Mouse (Mus musculus): Measurements from ENCODE around the gene Acin1. TPM values are rescaled to one million over a fixed set of nuclear protein-coding genes. Genes with fewer than 3 reads are reported as not detected.
A peak's percentile ranks its signal among the peaks of the same experiment; 100 is the strongest.

Acin1 gene
- polyA plus RNA-seq, 1 experiment from 2014 or later = 141 TPM

DNA sequence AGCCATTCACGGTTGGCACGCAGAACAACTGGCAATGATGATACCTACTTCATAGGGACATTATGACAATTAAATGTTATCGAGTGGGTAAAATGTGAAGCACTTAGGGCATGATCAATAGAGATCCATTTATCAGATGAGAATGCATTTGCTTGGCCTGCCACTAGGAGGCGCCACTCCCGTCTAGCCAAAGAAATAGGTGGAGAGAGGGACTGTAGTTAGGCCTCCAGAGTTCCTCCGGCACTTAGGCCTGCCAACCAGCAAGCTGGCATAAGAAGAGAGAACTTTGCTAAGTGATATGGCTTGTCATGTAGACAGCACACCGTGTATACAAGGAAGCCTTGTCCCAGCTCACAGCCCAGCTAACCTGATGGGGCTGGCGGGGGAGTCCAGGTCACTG is 49.8 kb downstream of the Acin1 start:
- DNase-seq (ENCODE audit: low spot score) (peak; percentile 76), ATAC-seq (ENCODE audit: insufficient number of reproducible peaks, low FRiP score, low TSS enrichment, low read depth) (no peak)
- H3K27me3 ChIP-seq (ENCODE audit: control insufficient read depth, insufficient read depth, low read length) = no peaks in the 10 kb centered on the region
- peaks cover 15% of the 10 kb centered on the region; the same call in 1 of the 2 replicates for H3K36me3 ChIP-seq (ENCODE audit: control insufficient read depth, insufficient read depth, low read length)
- no peak overlapping the region for H3K4me2 ChIP-seq (ENCODE audit: low read depth, severe bottlenecking)
- H3K4me1 ChIP-seq (ENCODE audit: control insufficient read depth, insufficient read depth, low read length) = peaks cover 14% of the 10 kb centered on the region
- H3K27ac ChIP-seq (replicated peaks; ENCODE audit: low read depth, low read length) = no peak overlapping the region
- no peak overlapping the region for H3K4me3 ChIP-seq (ENCODE audit: low read depth, low read length)
- H3K9me3 ChIP-seq (ENCODE audit: control insufficient read depth, low read length) = no peaks in the 10 kb centered on the region
- H3K9ac ChIP-seq (ENCODE audit: low read length) = no peak overlapping the region
- 59% methylated on average over 8 of the region's 8 CpGs for WGBS

DNA sequence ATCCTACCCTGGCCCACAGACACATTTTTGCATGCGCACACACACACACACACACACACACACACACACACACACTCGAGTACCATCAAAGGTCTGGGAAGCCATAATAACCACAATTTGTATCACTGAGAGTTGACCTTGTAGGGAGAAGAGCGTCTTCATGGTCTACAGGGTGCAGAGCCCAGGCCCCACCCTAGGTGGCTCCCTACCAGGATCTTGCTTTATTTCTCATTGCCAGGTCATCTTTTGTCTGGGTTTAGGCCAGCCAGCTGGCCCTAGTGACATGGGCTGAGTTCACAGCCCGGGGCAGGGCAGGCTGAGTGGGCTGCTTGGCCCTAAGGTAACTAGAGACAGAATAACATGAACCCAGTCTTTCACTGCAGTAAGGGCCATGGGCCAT is 52.5 kb downstream of the Acin1 start:
- no peak for DNase-seq (ENCODE audit: low spot score)
- no peak for ATAC-seq (ENCODE audit: insufficient number of reproducible peaks, low FRiP score, low TSS enrichment, low read depth)
- no peaks in the 10 kb centered on the region for H3K27me3 ChIP-seq (ENCODE audit: control insufficient read depth, insufficient read depth, low read length)
- H3K9ac ChIP-seq (ENCODE audit: low read length) = no peak overlapping the region
- H3K36me3 ChIP-seq (ENCODE audit: control insufficient read depth, insufficient read depth, low read length) = peaks cover 15% of the 10 kb centered on the region; the same call in 1 of the 2 replicates
- no peaks in the 10 kb centered on the region for H3K9me3 ChIP-seq (ENCODE audit: control insufficient read depth, low read length)
- H3K4me2 ChIP-seq (ENCODE audit: low read depth, severe bottlenecking) = no peak overlapping the region
- no peak overlapping the region for H3K27ac ChIP-seq (replicated peaks; ENCODE audit: low read depth, low read length)
- H3K4me3 ChIP-seq (ENCODE audit: low read depth, low read length) = no peak overlapping the region
- 85% methylated on average over 4 of the region's 4 CpGs for WGBS
- peaks cover 3% of the 10 kb centered on the region; the same call in 1 of the 2 replicates for H3K4me1 ChIP-seq (ENCODE audit: control insufficient read depth, insufficient read depth, low read length)

DNA sequence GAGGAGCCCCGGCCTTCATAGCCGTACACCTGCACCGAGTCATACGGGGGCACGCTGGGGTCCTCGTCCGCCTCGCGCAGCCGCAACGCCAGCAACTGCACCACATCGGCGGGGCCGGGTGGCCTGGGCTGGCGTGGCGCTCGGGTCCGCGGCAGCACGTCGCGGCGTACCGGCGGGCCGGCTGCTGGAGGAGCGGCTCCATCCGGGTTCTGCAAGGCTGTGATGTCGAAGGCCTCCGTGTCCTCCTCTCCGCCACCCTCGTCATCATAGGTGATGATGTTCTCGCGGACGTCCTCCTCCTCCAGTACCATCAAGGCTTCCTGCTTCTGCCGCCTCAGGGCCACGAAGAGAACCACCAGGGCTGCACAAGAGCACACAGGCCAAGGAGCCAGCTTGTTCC is 54.5 kb downstream of the Acin1 start:
- 88% methylated on average over 37 of the region's 37 CpGs for WGBS
- peaks cover 11% of the 10 kb centered on the region; the same call in 1 of the 2 replicates for H3K36me3 ChIP-seq (ENCODE audit: control insufficient read depth, insufficient read depth, low read length)
- no peaks in the 10 kb centered on the region for H3K27me3 ChIP-seq (ENCODE audit: control insufficient read depth, insufficient read depth, low read length)
- H3K4me3 ChIP-seq (ENCODE audit: low read depth, low read length) = no peak overlapping the region
- H3K4me2 ChIP-seq (ENCODE audit: low read depth, severe bottlenecking) = no peak overlapping the region
- H3K9ac ChIP-seq (ENCODE audit: low read length) = no peak overlapping the region
- no peaks in the 10 kb centered on the region for H3K9me3 ChIP-seq (ENCODE audit: control insufficient read depth, low read length)
- no peaks in the 10 kb centered on the region for H3K4me1 ChIP-seq (ENCODE audit: control insufficient read depth, insufficient read depth, low read length)
- ATAC-seq (ENCODE audit: insufficient number of reproducible peaks, low FRiP score, low TSS enrichment, low read depth) (no peak), DNase-seq (ENCODE audit: low spot score) (no peak)
- H3K27ac ChIP-seq (replicated peaks; ENCODE audit: low read depth, low read length) = no peak overlapping the region

DNA sequence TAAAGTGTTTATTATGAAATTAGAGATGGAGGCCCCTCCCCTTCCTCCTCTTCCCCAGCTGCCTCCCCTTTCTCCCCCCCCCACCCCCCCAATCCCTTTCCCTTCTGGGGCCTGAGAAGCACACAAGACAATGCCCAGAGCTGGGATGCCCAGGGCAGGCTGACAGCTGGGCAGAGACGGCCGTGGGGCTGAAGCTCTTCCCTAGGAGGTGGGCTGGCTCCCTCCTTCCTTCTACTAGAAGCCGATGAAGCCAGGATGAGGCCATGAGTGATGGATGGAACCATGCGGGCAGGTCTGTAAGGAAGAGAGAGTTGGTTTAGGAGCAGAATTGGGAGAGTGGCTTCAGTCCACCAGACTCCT is 55.5 kb downstream of the Acin1 start:
- Histone ChIP-seq H3K9me3 (ENCODE audit: control insufficient read depth, low read length) (no peaks in the 10 kb centered on the region), H3K4me2 (ENCODE audit: low read depth, severe bottlenecking) (no peak overlapping the region), H3K27me3 (ENCODE audit: control insufficient read depth, insufficient read depth, low read length) (no peaks in the 10 kb centered on the region), H3K36me3 (ENCODE audit: control insufficient read depth, insufficient read depth, low read length) (peaks cover 11% of the 10 kb centered on the region; the same call in 1 of the 2 replicates), H3K9ac (ENCODE audit: low read length) (no peak overlapping the region), H3K4me1 (ENCODE audit: control insufficient read depth, insufficient read depth, low read length) (no peaks in the 10 kb centered on the region), H3K4me3 (ENCODE audit: low read depth, low read length) (no peak overlapping the region), H3K27ac (replicated peaks; ENCODE audit: low read depth, low read length) (no peak overlapping the region)
- no peak for DNase-seq (ENCODE audit: low spot score)
- no peak for ATAC-seq (ENCODE audit: insufficient number of reproducible peaks, low FRiP score, low TSS enrichment, low read depth)
- 82% methylated on average over 4 of the region's 4 CpGs for WGBS

DNA sequence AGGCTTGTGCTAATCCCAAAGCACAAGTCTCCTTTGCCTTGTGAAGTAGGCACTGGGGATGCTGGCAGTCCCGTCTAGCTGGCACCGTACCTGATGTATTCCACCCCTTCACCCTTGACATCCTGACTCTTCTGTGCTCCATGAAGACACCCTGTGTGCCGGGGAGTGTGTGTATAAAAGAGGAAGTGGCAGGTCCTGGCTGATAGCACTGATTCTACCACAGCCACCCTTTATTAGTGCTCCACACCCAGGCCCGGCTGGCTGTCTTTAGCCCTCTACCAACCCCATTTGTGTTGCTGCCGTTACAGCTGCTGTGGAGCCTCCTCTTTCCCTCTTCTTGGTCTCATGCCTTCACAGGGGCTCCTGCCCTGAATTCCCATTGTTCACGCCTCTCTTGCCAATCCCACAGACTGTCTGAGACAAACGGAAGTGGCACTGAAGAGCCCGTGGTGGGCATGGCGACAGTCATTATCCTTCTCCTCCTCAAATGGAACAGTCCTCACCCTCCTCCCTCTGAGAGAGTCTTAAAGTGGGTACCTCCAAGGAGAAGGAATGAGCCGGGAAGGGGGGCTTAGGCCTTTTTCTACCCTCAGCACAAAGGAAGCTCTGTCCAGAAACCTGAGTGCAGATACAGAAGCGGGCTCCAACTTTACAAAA is 56.0 kb downstream of the Acin1 start:
- Histone ChIP-seq H3K9me3 (ENCODE audit: control insufficient read depth, low read length) (no peaks in the 10 kb centered on the region), H3K4me3 (ENCODE audit: low read depth, low read length) (no peak overlapping the region), H3K4me1 (ENCODE audit: control insufficient read depth, insufficient read depth, low read length) (no peaks in the 10 kb centered on the region), H3K36me3 (ENCODE audit: control insufficient read depth, insufficient read depth, low read length) (peaks cover 11% of the 10 kb centered on the region; the same call in 1 of the 2 replicates), H3K27me3 (ENCODE audit: control insufficient read depth, insufficient read depth, low read length) (no peaks in the 10 kb centered on the region), H3K9ac (ENCODE audit: low read length) (no peak overlapping the region), H3K27ac (replicated peaks; ENCODE audit: low read depth, low read length) (no peak overlapping the region), H3K4me2 (ENCODE audit: low read depth, severe bottlenecking) (no peak overlapping the region)
- ATAC-seq (ENCODE audit: insufficient number of reproducible peaks, low FRiP score, low TSS enrichment, low read depth) = no peak
- DNase-seq (ENCODE audit: low spot score) = no peak
- 84% methylated on average over 11 of the region's 11 CpGs for WGBS

DNA sequence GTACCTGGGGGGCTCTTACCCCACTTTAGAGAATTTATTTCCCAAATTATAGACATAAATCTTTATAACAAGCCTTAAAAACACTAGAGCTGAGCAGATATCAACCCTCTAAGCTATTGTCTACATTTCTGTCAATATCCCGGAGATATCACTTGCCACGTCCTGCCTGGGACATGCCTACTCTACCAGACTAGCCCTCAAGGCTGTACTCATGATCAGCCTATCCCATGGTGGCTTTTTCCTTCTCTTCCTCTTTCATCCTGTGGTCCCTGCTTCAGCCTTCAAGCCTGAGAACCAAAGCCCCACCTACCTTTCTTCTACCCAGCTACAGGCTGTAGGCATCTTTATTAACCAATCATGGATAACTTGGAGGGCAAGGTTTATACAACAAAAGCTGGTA is 56.9 kb downstream of the Acin1 start:
- Histone ChIP-seq H3K9ac (ENCODE audit: low read length) (no peak overlapping the region), H3K27me3 (ENCODE audit: control insufficient read depth, insufficient read depth, low read length) (no peaks in the 10 kb centered on the region), H3K4me1 (ENCODE audit: control insufficient read depth, insufficient read depth, low read length) (no peaks in the 10 kb centered on the region), H3K9me3 (ENCODE audit: control insufficient read depth, low read length) (no peaks in the 10 kb centered on the region), H3K4me2 (ENCODE audit: low read depth, severe bottlenecking) (no peak overlapping the region), H3K27ac (replicated peaks; ENCODE audit: low read depth, low read length) (no peak overlapping the region), H3K36me3 (ENCODE audit: control insufficient read depth, insufficient read depth, low read length) (peaks cover 11% of the 10 kb centered on the region; the same call in 1 of the 2 replicates), H3K4me3 (ENCODE audit: low read depth, low read length) (no peak overlapping the region)
- WGBS = 96% methylated on average over 2 of the region's 2 CpGs
- no peak for DNase-seq (ENCODE audit: low spot score)
- no peak for ATAC-seq (ENCODE audit: insufficient number of reproducible peaks, low FRiP score, low TSS enrichment, low read depth)

DNA sequence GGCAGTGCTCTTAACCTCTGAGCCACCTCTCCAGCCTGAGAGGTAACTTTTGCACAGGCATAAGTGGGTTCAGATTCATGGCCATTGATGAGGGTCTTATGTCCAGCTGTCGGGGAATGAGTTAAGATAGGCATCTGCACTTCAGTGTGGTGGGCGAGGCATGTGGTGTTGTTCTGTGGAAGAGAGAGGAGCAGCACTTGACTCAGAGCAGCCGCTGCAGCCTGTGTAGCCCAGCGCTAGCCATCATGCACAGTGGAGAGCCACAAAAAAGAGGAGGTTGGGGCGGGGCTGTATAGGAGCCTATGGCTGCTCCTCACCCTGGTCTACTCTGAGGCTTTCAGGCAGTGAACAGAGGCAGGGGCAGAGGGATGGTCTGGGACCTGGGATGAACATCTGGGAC is 58.6 kb downstream of the Acin1 start:
- no peak overlapping the region for H3K9ac ChIP-seq (ENCODE audit: low read length)
- H3K27me3 ChIP-seq (ENCODE audit: control insufficient read depth, insufficient read depth, low read length) = no peaks in the 10 kb centered on the region
- no peaks in the 10 kb centered on the region for H3K9me3 ChIP-seq (ENCODE audit: control insufficient read depth, low read length)
- no peak overlapping the region for H3K4me2 ChIP-seq (ENCODE audit: low read depth, severe bottlenecking)
- H3K4me1 ChIP-seq (ENCODE audit: control insufficient read depth, insufficient read depth, low read length) = no peaks in the 10 kb centered on the region
- no peak overlapping the region for H3K27ac ChIP-seq (replicated peaks; ENCODE audit: low read depth, low read length)
- no peak for ATAC-seq (ENCODE audit: insufficient number of reproducible peaks, low FRiP score, low TSS enrichment, low read depth)
- H3K4me3 ChIP-seq (ENCODE audit: low read depth, low read length) = no peak overlapping the region
- 78% methylated on average over 5 of the region's 5 CpGs for WGBS
- H3K36me3 ChIP-seq (ENCODE audit: control insufficient read depth, insufficient read depth, low read length) = peaks cover 4% of the 10 kb centered on the region; the same call in 1 of the 2 replicates
- no peak for DNase-seq (ENCODE audit: low spot score)

DNA sequence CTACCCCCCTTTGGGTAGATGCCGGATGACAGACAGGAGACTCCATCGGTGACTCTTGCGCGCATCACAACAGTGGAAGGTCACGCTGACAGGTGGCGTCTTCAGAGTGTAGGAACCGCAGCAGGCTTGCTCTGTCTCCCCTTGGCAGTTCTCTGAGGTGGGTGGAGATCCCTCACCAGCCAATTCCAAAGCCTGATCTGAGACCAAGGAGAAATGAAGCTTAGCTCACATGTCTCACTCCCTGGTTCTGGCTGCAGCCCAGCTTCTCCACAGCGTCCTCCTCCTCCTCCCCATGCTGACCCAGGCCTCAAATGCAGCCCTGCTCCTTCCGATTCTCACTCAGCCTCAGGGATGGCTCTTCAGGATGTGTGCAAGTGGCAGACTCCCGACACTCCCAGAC is 61.8 kb downstream of the Acin1 start:
- H3K36me3 ChIP-seq (ENCODE audit: control insufficient read depth, insufficient read depth, low read length) = no peaks in the 10 kb centered on the region
- no peak overlapping the region for H3K9ac ChIP-seq (ENCODE audit: low read length)
- H3K4me2 ChIP-seq (ENCODE audit: low read depth, severe bottlenecking) = no peak overlapping the region
- WGBS = 78% methylated on average over 10 of the region's 10 CpGs
- no peaks in the 10 kb centered on the region for H3K27me3 ChIP-seq (ENCODE audit: control insufficient read depth, insufficient read depth, low read length)
- DNase-seq (ENCODE audit: low spot score) (no peak), ATAC-seq (ENCODE audit: insufficient number of reproducible peaks, low FRiP score, low TSS enrichment, low read depth) (no peak)
- H3K4me3 ChIP-seq (ENCODE audit: low read depth, low read length) = no peak overlapping the region
- H3K27ac ChIP-seq (replicated peaks; ENCODE audit: low read depth, low read length) = no peak overlapping the region
- H3K9me3 ChIP-seq (ENCODE audit: control insufficient read depth, low read length) = no peaks in the 10 kb centered on the region
- no peaks in the 10 kb centered on the region for H3K4me1 ChIP-seq (ENCODE audit: control insufficient read depth, insufficient read depth, low read length)

DNA sequence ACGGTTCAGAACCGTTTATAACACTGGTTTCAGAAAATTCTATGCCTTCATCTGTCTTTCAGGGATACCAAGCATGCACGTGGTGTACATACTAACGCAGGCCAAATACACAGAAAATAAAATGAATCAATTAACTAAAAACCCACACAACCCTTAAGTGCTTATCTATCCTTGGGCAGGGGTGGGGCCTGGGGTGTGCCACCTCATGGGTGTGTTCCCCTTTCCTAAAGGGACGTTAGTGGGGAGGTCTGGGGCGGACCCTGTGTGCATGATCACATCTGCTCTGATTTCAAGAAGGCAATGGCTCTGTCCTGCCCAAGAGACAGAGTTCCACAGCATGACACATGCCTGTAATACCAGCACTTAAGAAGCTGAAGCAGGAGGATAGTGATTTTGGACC is 63.4 kb downstream of the Acin1 start:
- WGBS = 91% methylated on average over 6 of the region's 6 CpGs
- H3K27me3 ChIP-seq (ENCODE audit: control insufficient read depth, insufficient read depth, low read length) = no peaks in the 10 kb centered on the region
- no peak overlapping the region for H3K4me2 ChIP-seq (ENCODE audit: low read depth, severe bottlenecking)
- no peaks in the 10 kb centered on the region for H3K9me3 ChIP-seq (ENCODE audit: control insufficient read depth, low read length)
- no peak overlapping the region for H3K27ac ChIP-seq (replicated peaks; ENCODE audit: low read depth, low read length)
- no peaks in the 10 kb centered on the region for H3K36me3 ChIP-seq (ENCODE audit: control insufficient read depth, insufficient read depth, low read length)
- DNase-seq (ENCODE audit: low spot score) = no peak
- H3K4me1 ChIP-seq (ENCODE audit: control insufficient read depth, insufficient read depth, low read length) = no peaks in the 10 kb centered on the region
- H3K4me3 ChIP-seq (ENCODE audit: low read depth, low read length) = no peak overlapping the region
- H3K9ac ChIP-seq (ENCODE audit: low read length) = no peak overlapping the region
- ATAC-seq (ENCODE audit: insufficient number of reproducible peaks, low FRiP score, low TSS enrichment, low read depth) = no peak
